Mouse (Mus musculus) neural tube, embryonic 11.5 days (tissue): Measurements from ENCODE around the gene Gng12. TPM values are rescaled to one million over a fixed set of nuclear protein-coding genes. Genes with fewer than 3 reads are reported as not detected.
"Not testable (repeated sequence)": the region's sequence is repeated elsewhere in the genome, so short reads cannot be mapped to it uniquely, and the experiment has no call there.

ENCODE experiments used
- ATAC-seq: fragments of 200-750 bp; cut with Nextera tagmentation; 2 replicates; pipeline ENCODE4 v1.8.0; 2017; ENCODE audit warnings: moderate number of reproducible peaks, mild to moderate bottlenecking, moderate TSS enrichment, moderate library complexity; ENCODE audit not compliant: insufficient read depth, low FRiP score, low TSS enrichment
- DNase-seq: peaks from one replicate; pipeline ENCODE4 v3.0.0-alpha.2; 2015; ENCODE audit warnings: low spot score
- H3K27ac ChIP-seq: fragments of 300-500 bp; sonication (generic); 2 replicates; pipeline ENCODE4 v1.5.1; 2014; ENCODE audit warnings: low read depth, mild to moderate bottlenecking, low read length
- H3K27me3 ChIP-seq: fragments of 300-500 bp; sonication (generic); 2 replicates; pipeline ENCODE4 v1.6.1; 2014; ENCODE audit warnings: mild to moderate bottlenecking, low read length, mixed read lengths; ENCODE audit not compliant: control insufficient read depth, insufficient read depth
- H3K36me3 ChIP-seq: fragments of 300-500 bp; sonication (generic); 2 replicates; pipeline ENCODE4 v1.6.1; 2014; ENCODE audit warnings: mild to moderate bottlenecking, low read length, moderate library complexity, mixed read lengths; ENCODE audit not compliant: control insufficient read depth, insufficient read depth
- H3K4me1 ChIP-seq: fragments of 300-500 bp; sonication (generic); 2 replicates; pipeline ENCODE4 v1.6.1; 2014; ENCODE audit warnings: low read length, mixed read lengths; ENCODE audit not compliant: control insufficient read depth, insufficient read depth
- H3K4me2 ChIP-seq: fragments of 300-500 bp; sonication (generic); 2 replicates; pipeline ENCODE4 v1.6.1; 2014; ENCODE audit warnings: low read depth, mild to moderate bottlenecking, moderate library complexity
- H3K4me3 ChIP-seq: fragments of 300-500 bp; sonication (generic); 2 replicates; pipeline ENCODE4 v1.5.1; 2014; ENCODE audit warnings: low read depth, low read length
- H3K9ac ChIP-seq: fragments of 300-500 bp; sonication (generic); 2 replicates; pipeline ENCODE4 v1.6.1; 2014; ENCODE audit warnings: mild to moderate bottlenecking, low read length
- H3K9me3 ChIP-seq: fragments of 300-500 bp; sonication (generic); 2 replicates; pipeline ENCODE4 v1.6.1; 2016; ENCODE audit warnings: low read length; ENCODE audit not compliant: control insufficient read depth
- WGBS: fragments of 180-500 bp; shearing (Covaris S2); extraction: QIAGEN DNeasy Blood & Tissue Kit; methylation state at CpG from one replicate; pipeline ENCODE4 v1.1.7; 2014; 5-methylcytosine and 5-hydroxymethylcytosine counted together
- polyA plus RNA-seq: library from polyadenylated mRNA; unstranded; fragments of >200 nt; fragmentation: Nextera tagmentation; extraction: Ambion mirVana; gene quantifications from 2 replicates; pipeline ENCODE4 v1.2.1, GENCODE M21; 2014

The Gng12 gene
- polyA plus RNA-seq, 1 experiment from 2014 or later: 53.1 TPM

DNA sequence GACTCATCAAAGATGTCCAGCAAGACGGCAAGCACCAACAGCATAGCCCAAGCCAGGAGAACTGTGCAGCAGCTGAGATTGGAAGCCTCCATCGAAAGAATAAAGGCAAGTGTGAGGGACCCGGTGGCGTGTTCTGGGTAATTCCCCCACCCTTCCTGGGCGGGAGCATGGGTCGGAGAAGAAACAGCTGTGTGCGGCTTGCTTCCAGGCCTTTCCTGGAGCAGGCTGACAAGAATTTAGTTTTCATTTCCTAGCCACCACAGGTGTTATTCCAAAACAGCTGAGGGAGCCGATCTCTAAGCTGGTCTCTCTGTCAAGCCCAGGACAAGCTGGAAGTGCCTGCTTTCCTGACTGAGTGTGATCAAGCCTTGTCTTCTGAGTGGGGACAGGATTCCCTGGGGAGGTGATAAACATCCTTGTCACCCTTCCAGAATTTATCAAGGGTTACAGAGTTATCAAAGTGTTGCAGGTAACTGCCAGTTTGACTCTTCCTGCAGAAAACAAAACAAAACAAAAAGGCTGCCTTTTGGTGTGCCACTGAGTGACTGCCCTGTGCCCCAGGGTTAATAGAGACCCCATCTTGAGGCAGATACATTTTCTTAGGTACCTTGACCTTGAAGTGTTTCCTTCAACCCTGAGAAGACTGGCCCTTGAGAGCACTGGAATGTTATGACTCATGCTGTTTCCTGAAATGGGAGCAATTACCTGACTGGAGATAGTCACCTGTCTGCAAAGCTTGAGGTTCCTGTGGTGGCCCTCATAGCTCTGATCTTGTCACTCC, 119.7 kb downstream of the Gng12 start:
- ATAC-seq: no peak
- Histone ChIP-seq H3K9me3 (no peaks in the 10 kb centered on the region), H3K4me3 (no peak overlapping the region), H3K27ac (no peak overlapping the region), H3K9ac (no peak overlapping the region), H3K36me3 (no peaks in the 10 kb centered on the region), H3K4me1 (no peaks in the 10 kb centered on the region), H3K4me2 (no peak overlapping the region), H3K27me3 (no peaks in the 10 kb centered on the region)
- WGBS: 84% methylated on average over 8 of the region's 8 CpGs
- no peak for DNase-seq

DNA sequence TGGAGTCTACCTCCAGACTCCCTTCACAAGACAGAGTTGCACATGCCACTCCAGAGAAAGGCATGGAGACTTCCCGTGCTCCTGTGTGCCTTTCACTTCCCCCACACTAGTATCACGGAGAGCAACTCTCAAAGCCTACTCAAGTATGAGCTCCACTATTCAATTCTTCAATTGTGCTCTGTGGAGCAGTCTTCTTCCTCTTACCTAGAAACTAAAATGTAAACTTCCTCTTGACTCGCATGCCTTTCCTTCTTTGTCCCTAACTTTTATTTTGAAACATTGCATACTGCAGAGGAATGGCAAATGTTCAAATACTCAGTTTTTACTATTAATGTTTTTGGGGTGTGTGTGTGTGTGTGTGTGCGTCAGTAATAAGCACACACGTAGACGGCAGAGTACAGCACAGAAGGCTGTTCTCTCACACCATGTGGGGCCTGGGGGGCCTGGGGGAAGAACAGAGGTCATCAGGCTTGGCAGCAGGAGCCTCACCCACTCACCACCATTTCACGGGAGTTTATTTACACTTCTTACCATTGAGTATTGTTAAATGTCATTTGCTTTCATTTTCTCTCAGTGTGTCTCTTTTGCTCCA, 120.4 kb downstream of the Gng12 start:
- H3K4me2 ChIP-seq: no peak overlapping the region
- no peaks in the 10 kb centered on the region for H3K4me1 ChIP-seq
- no peak overlapping the region for H3K4me3 ChIP-seq
- DNase-seq (no peak), ATAC-seq (no peak)
- no peak overlapping the region for H3K27ac ChIP-seq
- H3K9me3 ChIP-seq: no peaks in the 10 kb centered on the region
- whole genome bisulfite sequencing: 68% methylated on average over 7 of the region's 7 CpGs
- no peak overlapping the region for H3K9ac ChIP-seq
- H3K36me3 ChIP-seq: no peaks in the 10 kb centered on the region
- H3K27me3 ChIP-seq: no peaks in the 10 kb centered on the region

DNA sequence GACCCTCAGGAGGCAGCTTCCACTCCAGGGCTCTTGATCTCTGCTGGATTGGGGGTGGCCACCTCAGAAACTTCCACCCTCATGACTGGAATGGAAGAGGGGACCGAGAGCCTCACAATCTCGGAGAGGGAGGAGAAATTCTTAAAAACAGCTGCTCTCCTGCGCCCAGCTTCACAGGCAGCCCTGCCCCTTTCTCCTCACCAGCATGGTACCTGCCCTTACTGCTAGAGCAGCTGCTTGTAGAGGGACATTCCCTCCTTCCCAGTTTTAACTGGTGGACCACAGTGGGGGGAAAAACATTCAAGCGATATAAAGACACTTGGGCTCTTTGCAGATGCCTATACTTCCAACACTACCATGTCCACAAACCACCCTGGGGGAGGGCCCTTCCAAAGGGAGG, 122.2 kb downstream of the Gng12 start:
- ATAC-seq: no peak
- H3K9me3 ChIP-seq: no peaks in the 10 kb centered on the region

DNA sequence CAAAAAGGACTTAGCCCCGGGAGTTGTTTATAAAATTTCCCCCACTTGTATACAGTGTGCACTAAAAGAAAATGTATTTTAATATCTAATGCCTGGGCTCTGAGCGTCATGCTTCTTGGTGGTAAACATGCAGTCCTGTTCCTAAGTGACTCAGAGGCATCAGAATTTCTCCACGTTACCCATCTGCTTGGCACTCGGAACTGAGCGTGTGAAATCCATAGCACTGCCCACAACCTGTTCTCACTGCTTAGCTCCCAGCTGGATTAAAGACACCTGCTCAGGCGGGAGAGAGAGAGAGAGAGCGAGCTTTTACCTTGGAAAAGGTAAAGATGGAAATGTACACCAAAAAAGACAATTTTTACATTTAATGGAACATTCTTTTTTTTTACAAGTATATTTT, 122.8 kb downstream of the Gng12 start:
- not testable (repeated sequence) for H3K4me1 ChIP-seq, H3K36me3 ChIP-seq, H3K4me2 ChIP-seq, H3K9me3 ChIP-seq, H3K9ac ChIP-seq, H3K4me3 ChIP-seq, ATAC-seq, DNase-seq, H3K27me3 ChIP-seq, H3K27ac ChIP-seq
- 90% methylated on average over 7 of the region's 7 CpGs for WGBS

More for the DNA sequence above, 122.2 kb downstream of the Gng12 start:
- DNase-seq: no peak
- no peak overlapping the region for H3K27ac ChIP-seq
- 64% methylated on average over 4 of the region's 4 CpGs for WGBS
- H3K27me3 ChIP-seq: no peaks in the 10 kb centered on the region
- H3K9ac ChIP-seq: no peak overlapping the region
- no peak overlapping the region for H3K4me2 ChIP-seq
- no peaks in the 10 kb centered on the region for H3K4me1 ChIP-seq
- H3K36me3 ChIP-seq: no peaks in the 10 kb centered on the region
- H3K4me3 ChIP-seq: no peak overlapping the region

DNA sequence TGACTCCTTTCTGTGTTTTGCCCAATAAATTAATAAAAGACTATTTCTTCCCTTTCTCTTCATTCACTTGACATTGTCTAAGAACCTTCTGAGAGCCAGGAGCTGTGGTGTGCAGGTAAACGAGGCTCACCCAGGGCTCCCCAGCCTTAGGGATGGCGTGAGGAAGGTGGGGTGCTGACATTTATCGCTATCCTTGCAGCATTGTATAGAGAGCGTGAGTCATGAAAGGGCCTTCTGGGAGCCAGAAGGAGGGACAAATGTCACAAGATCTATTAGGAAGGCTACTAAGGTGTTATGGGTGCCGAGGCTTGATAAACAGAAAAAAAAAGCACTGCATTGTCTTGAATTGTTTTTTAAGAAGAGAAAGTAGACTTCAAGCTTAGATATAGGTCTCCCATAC, 125.1 kb downstream of the Gng12 start:
- no peaks in the 10 kb centered on the region for H3K4me1 ChIP-seq
- no peak for DNase-seq
- no peak for ATAC-seq
- no peaks in the 10 kb centered on the region for H3K9me3 ChIP-seq
- no peak overlapping the region for H3K27ac ChIP-seq
- H3K27me3 ChIP-seq: no peaks in the 10 kb centered on the region
- H3K9ac ChIP-seq: no peak overlapping the region
- no peaks in the 10 kb centered on the region for H3K36me3 ChIP-seq
- no peak overlapping the region for H3K4me2 ChIP-seq
- H3K4me3 ChIP-seq: no peak overlapping the region
- 84% methylated on average over 5 of the region's 5 CpGs for WGBS

DNA sequence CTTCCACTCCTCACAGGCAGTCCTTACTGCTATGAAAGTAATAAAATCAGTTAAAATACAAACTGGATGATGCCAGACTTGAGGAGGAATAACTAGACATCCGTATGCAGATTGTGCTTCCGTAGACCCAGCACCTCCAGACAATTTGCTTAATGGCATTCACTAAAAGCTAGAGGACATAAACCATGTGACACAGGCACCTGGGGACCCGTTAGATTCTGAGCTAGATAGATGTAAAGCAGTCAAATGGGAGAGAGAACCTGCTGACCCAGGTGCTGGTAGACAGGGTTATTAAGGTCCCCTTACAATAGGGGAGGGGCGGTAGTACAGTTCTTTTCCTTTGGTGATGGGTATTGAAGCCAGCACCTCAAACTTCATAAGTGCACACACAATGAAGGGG, 127.5 kb downstream of the Gng12 start:
- H3K4me3 ChIP-seq: no peak overlapping the region
- no peaks in the 10 kb centered on the region for H3K4me1 ChIP-seq
- no peak overlapping the region for H3K9ac ChIP-seq
- H3K27me3 ChIP-seq: no peaks in the 10 kb centered on the region
- no peaks in the 10 kb centered on the region for H3K36me3 ChIP-seq
- no peak overlapping the region for H3K27ac ChIP-seq
- DNase-seq (no peak), ATAC-seq (no peak)
- 73% methylated on average over 4 of the region's 4 CpGs for WGBS
- H3K9me3 ChIP-seq: no peaks in the 10 kb centered on the region
- H3K4me2 ChIP-seq: no peak overlapping the region

DNA sequence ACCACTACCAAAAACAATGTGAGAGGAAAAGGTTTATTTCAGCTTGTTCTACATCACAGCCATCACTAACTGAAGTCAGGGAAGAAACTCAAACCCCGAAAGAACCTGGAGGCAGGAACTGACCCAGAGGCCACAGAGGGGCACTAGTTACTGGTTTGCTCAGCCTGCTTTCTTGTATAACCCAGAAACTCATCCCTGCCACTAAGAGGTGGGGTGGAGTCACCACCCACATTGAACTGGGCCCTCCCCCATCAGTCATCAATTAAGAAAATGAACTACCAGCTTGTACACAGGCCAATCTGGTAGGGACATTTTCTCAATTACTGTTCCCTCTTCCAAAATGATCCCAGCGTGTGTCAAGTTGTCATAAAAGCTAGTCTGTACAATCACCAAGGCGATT, 130.5 kb downstream of the Gng12 start:
- DNase-seq (no peak), ATAC-seq (no peak)
- Histone ChIP-seq H3K36me3 (no peaks in the 10 kb centered on the region), H3K4me2 (no peak overlapping the region), H3K27ac (no peak overlapping the region), H3K4me3 (no peak overlapping the region), H3K27me3 (no peaks in the 10 kb centered on the region), H3K4me1 (no peaks in the 10 kb centered on the region), H3K9me3 (no peaks in the 10 kb centered on the region), H3K9ac (no peak overlapping the region)
- WGBS: 75% methylated on average over 3 of the region's 3 CpGs

DNA sequence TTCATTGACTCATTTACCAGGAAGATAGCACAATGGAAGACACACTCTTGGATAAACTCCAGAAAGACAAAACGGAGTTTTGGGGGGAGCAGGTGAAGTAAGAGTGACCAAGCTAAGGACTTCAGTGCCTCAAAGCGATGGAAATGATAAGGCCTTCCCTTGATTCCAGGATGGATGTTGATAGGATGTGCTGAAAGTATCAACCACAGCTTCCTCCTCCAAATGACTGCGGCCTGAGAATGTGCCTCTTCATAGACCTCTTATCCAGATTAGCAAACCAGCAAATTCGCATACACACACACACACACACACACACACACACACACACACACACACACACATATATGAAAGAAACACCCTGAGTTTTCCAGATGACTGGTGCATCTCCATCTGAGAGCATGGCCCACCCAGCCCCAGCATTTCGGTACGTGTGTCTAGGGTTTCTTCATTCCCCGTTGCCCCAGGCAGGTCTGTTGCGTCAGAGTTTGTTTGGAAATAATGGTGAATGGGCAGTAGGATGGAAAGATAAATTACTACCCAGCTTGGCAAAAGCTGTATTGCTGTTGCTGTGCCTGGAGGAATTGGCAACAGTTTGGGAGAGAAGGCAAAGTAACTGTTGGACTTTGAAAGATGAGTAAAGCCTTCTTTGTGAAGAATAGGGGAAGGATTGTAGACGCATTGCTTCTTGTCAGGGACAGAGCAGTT, 131.4 kb downstream of the Gng12 start:
- Histone ChIP-seq H3K27me3 (no peaks in the 10 kb centered on the region), H3K36me3 (no peaks in the 10 kb centered on the region), H3K27ac (no peak overlapping the region), H3K4me2 (no peak overlapping the region), H3K4me1 (no peaks in the 10 kb centered on the region), H3K9ac (no peak overlapping the region), H3K4me3 (no peak overlapping the region), H3K9me3 (no peaks in the 10 kb centered on the region)
- ATAC-seq: no peak
- WGBS: 84% methylated on average over 9 of the region's 9 CpGs
- DNase-seq: no peak
